Mouse (Mus musculus): Measurements from ENCODE around the gene Aif1l. TPM values are rescaled to one million over a fixed set of nuclear protein-coding genes. Genes with fewer than 3 reads are reported as not detected.

Aif1l gene
- polyA plus RNA-seq, 1 experiment: not detected

GRCm38 (mm10) chr2:31915112-31915511 is 34.8 kb upstream of the Aif1l start:
- WGBS: 24% methylated on average over 4 of the region's 4 CpGs
- TF ChIP-seq CTCF (IDR thresholded peaks at IDR 0.05; ENCODE audit: insufficient read depth, low read depth, low read length) (peak; percentile 68), POLR2A (IDR thresholded peaks at IDR 0.05; ENCODE audit: insufficient read depth, low read depth, low read length) (no peak)
- Histone ChIP-seq H3K4me1 (ENCODE audit: control insufficient read depth, insufficient read depth, low read length) (no peaks in the 10 kb centered on the region), H3K27ac (ENCODE audit: insufficient read depth, low read depth, low read length) (no peak overlapping the region), H3K4me3 (ENCODE audit: insufficient read depth, low read depth, low read length) (no peak overlapping the region)

DNA sequence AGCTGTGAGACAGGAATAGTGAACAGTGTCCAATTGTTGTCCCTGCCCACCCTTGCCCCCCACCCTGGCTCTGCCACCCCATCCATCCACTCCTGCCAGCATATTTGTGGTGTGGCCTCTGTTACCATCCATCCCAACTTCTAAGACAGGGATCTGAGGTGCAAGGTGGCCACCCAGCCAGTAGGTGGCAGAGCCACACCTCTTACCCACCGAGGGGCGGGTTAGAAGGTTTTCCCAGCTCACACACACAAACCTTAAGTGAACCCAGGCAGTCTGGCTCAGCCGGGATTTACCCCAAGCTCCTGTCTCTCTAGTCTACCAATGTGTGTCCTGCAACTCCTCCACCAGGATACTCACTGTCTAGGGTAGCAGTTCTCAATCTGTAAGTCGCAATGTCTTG is 32.3 kb upstream of the Aif1l start:
- H3K4me3 ChIP-seq (ENCODE audit: insufficient read depth, low read depth, low read length): no peak overlapping the region
- WGBS: 26% methylated on average over 4 of the region's 4 CpGs
- TF ChIP-seq POLR2A (IDR thresholded peaks at IDR 0.05; ENCODE audit: insufficient read depth, low read depth, low read length) (no peak), CTCF (IDR thresholded peaks at IDR 0.05; ENCODE audit: insufficient read depth, low read depth, low read length) (peak; percentile 60; the same call in 1 of the 2 replicates)
- no peaks in the 10 kb centered on the region for H3K4me1 ChIP-seq (ENCODE audit: control insufficient read depth, insufficient read depth, low read length)
- H3K27ac ChIP-seq (ENCODE audit: insufficient read depth, low read depth, low read length): no peak overlapping the region

- TF ChIP-seq CTCF (IDR thresholded peaks at IDR 0.05; ENCODE audit: insufficient read depth, low read depth, low read length) (no peak), POLR2A (IDR thresholded peaks at IDR 0.05; ENCODE audit: insufficient read depth, low read depth, low read length) (no peak)
- peaks cover 3% of the 10 kb centered on the region; the same call in 1 of the 2 replicates for H3K4me1 ChIP-seq (ENCODE audit: control insufficient read depth, insufficient read depth, low read length)
- H3K4me3 ChIP-seq (ENCODE audit: insufficient read depth, low read depth, low read length): no peak overlapping the region
- no peak overlapping the region for H3K27ac ChIP-seq (ENCODE audit: insufficient read depth, low read depth, low read length)
- 79% methylated on average over 4 of the region's 4 CpGs for WGBS
Measured at GRCm38 (mm10) chr2:31923645-31924044, 26.3 kb upstream of the Aif1l start.

DNA sequence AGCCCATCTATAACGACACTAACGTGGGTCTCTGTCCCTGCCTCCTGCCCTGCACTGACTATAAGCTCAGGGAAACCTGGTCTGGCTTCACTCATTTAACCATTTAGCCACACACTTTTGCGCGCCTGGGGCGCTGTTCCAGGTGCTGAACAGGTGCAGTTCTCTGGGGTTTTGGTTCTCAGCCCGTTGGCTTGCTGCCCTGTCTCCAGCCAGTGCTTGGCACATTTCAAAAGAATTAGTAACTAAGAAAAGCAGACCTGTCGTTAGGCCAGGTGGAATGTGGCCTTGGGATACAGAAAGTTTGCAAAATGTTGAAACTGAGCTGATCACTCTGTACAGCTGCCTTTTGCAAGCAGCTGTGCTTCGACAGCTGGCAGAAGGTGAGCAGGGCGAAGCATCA is 25.1 kb upstream of the Aif1l start:
- 63% methylated on average over 9 of the region's 9 CpGs for WGBS
- no peak overlapping the region for H3K27ac ChIP-seq (ENCODE audit: insufficient read depth, low read depth, low read length)

DNA sequence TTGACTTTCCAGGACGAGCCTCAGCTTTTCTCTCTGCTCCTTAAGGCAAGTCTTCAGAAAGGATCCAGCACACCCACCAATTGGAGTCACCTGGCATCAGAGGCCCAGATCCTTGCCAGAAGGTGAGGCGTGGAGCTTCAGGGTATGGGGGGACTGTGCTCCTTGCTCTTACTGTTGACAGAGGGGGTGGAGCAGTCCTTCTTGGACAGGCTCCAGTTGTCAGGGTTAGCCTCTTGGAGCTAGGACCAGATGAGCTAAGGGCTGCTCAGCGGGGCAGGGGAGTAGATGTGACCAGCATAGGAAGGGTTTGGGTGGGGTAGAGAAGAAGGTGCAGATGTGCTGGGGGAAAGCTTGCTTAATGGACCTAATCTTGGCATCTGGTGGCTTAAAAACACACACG is 24.0 kb upstream of the Aif1l start:
- no peak overlapping the region for H3K4me3 ChIP-seq (ENCODE audit: insufficient read depth, low read depth, low read length)
- H3K4me1 ChIP-seq (ENCODE audit: control insufficient read depth, insufficient read depth, low read length): peaks cover 3% of the 10 kb centered on the region; the same call in 1 of the 2 replicates
- no peak for TF ChIP-seq POLR2A (IDR thresholded peaks at IDR 0.05; ENCODE audit: insufficient read depth, low read depth, low read length)
- TF ChIP-seq CTCF (IDR thresholded peaks at IDR 0.05; ENCODE audit: insufficient read depth, low read depth, low read length): no peak
- no peak overlapping the region for H3K27ac ChIP-seq (ENCODE audit: insufficient read depth, low read depth, low read length)
- WGBS: 68% methylated on average over 4 of the region's 4 CpGs

More for the DNA sequence above, 25.1 kb upstream of the Aif1l start:
- Histone ChIP-seq H3K4me1 (ENCODE audit: control insufficient read depth, insufficient read depth, low read length) (peaks cover 3% of the 10 kb centered on the region; the same call in 1 of the 2 replicates), H3K4me3 (ENCODE audit: insufficient read depth, low read depth, low read length) (no peak overlapping the region)
- TF ChIP-seq CTCF (IDR thresholded peaks at IDR 0.05; ENCODE audit: insufficient read depth, low read depth, low read length): no peak
- no peak for TF ChIP-seq POLR2A (IDR thresholded peaks at IDR 0.05; ENCODE audit: insufficient read depth, low read depth, low read length)

DNA sequence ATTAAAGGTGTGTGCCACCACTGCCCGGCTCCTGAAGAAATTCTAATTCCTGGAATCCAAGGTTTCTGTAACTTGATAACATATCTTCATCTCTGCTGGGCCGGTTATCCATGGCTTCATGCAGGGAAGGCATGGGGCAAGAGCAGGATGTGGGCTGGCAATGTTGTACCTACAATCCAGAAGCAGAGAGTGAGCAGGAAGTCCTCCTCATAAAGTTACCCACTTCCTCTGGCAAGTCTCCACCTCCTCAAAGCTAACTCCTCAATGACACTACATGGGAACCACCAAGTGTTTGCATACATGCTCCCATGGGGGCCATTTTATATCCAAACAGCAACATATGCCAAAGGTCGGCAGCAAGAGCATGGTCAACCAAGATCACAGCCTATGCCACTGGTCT is 20.3 kb upstream of the Aif1l start:
- 93% methylated on average over 3 of the region's 3 CpGs for WGBS

DNA sequence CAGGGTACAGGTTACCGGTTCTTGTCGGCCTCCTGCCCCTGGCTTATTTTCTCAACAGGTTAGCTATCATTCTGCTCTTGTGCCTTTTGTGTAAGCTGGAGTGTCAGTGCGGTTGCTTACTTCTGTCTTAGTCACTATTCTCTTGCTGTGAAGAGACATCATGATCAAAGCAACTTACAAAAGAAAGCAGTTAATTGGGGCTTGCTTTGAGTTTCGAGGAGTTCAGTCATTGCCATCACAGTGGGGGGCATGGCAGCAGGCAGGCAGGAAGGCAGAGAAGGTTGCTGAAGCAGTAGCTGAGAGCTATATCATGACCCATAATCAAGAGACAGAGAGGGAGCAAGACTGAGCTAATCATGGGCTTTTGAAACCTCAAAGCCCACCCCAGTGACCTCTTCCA is 15.4 kb upstream of the Aif1l start:
- peaks cover 16% of the 10 kb centered on the region for H3K4me1 ChIP-seq (ENCODE audit: control insufficient read depth, insufficient read depth, low read length)
- H3K4me3 ChIP-seq (ENCODE audit: insufficient read depth, low read depth, low read length): no peak overlapping the region
- TF ChIP-seq CTCF (IDR thresholded peaks at IDR 0.05; ENCODE audit: insufficient read depth, low read depth, low read length) (no peak), POLR2A (IDR thresholded peaks at IDR 0.05; ENCODE audit: insufficient read depth, low read depth, low read length) (no peak)
- peak overlapping the region; percentile 76; the same call in 1 of the 2 replicates for H3K27ac ChIP-seq (ENCODE audit: insufficient read depth, low read depth, low read length)
- WGBS: 34% methylated on average over 4 of the region's 4 CpGs

More for the DNA sequence above, 20.3 kb upstream of the Aif1l start:
- no peak overlapping the region for H3K4me3 ChIP-seq (ENCODE audit: insufficient read depth, low read depth, low read length)
- TF ChIP-seq POLR2A (IDR thresholded peaks at IDR 0.05; ENCODE audit: insufficient read depth, low read depth, low read length) (no peak), CTCF (IDR thresholded peaks at IDR 0.05; ENCODE audit: insufficient read depth, low read depth, low read length) (no peak)
- H3K4me1 ChIP-seq (ENCODE audit: control insufficient read depth, insufficient read depth, low read length): peaks cover 6% of the 10 kb centered on the region
- H3K27ac ChIP-seq (ENCODE audit: insufficient read depth, low read depth, low read length): no peak overlapping the region

GRCm38 (mm10) chr2:31935054-31935453 is 14.9 kb upstream of the Aif1l start:
- no peak for TF ChIP-seq POLR2A (IDR thresholded peaks at IDR 0.05; ENCODE audit: insufficient read depth, low read depth, low read length)
- TF ChIP-seq CTCF (IDR thresholded peaks at IDR 0.05; ENCODE audit: insufficient read depth, low read depth, low read length): no peak
- Histone ChIP-seq H3K27ac (ENCODE audit: insufficient read depth, low read depth, low read length) (peak overlapping the region; percentile 76), H3K4me1 (ENCODE audit: control insufficient read depth, insufficient read depth, low read length) (peaks cover 16% of the 10 kb centered on the region), H3K4me3 (ENCODE audit: insufficient read depth, low read depth, low read length) (no peak overlapping the region)
- 41% methylated on average over 4 of the region's 4 CpGs for WGBS

DNA sequence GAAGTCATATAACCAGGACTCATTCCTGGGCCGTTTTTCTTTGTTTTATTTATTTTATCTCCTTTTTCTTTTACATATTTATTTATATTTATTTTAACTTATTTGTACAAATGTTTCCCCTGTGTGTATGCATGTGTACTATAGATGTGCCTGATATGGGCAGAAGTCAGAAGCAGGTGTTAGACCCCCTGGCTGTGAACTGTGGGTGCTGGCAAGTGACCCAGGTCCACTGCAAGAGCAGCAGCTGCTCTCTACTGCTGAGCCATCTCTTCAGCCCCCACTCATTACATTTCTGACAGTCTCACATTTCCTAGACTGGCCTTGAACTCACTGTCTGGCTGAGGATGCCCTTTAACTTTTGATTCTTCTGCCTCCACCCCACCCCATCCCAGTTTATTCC is 11.6 kb upstream of the Aif1l start:
- WGBS: 85% methylated on average over 1 of the region's 1 CpGs
- no peak overlapping the region for H3K27ac ChIP-seq (ENCODE audit: insufficient read depth, low read depth, low read length)
- H3K4me3 ChIP-seq (ENCODE audit: insufficient read depth, low read depth, low read length): no peak overlapping the region
- peaks cover 16% of the 10 kb centered on the region for H3K4me1 ChIP-seq (ENCODE audit: control insufficient read depth, insufficient read depth, low read length)
- no peak for TF ChIP-seq CTCF (IDR thresholded peaks at IDR 0.05; ENCODE audit: insufficient read depth, low read depth, low read length)
- TF ChIP-seq POLR2A (IDR thresholded peaks at IDR 0.05; ENCODE audit: insufficient read depth, low read depth, low read length): no peak

GRCm38 (mm10) chr2:31943011-31943410 is 6.9 kb upstream of the Aif1l start:
- H3K4me1 ChIP-seq (ENCODE audit: control insufficient read depth, insufficient read depth, low read length): no peaks in the 10 kb centered on the region
- no peak overlapping the region for H3K4me3 ChIP-seq (ENCODE audit: insufficient read depth, low read depth, low read length)
- no peak overlapping the region for H3K27ac ChIP-seq (ENCODE audit: insufficient read depth, low read depth, low read length)
- WGBS: 86% methylated on average over 4 of the region's 4 CpGs
- no peak for TF ChIP-seq POLR2A (IDR thresholded peaks at IDR 0.05; ENCODE audit: insufficient read depth, low read depth, low read length)
- TF ChIP-seq CTCF (IDR thresholded peaks at IDR 0.05; ENCODE audit: insufficient read depth, low read depth, low read length): no peak

Measured in olfactory bulb, adult 2 months (tissue).